8 mouse cellular contexts compared by ENCODE assay signal in the genomic region with DNA sequence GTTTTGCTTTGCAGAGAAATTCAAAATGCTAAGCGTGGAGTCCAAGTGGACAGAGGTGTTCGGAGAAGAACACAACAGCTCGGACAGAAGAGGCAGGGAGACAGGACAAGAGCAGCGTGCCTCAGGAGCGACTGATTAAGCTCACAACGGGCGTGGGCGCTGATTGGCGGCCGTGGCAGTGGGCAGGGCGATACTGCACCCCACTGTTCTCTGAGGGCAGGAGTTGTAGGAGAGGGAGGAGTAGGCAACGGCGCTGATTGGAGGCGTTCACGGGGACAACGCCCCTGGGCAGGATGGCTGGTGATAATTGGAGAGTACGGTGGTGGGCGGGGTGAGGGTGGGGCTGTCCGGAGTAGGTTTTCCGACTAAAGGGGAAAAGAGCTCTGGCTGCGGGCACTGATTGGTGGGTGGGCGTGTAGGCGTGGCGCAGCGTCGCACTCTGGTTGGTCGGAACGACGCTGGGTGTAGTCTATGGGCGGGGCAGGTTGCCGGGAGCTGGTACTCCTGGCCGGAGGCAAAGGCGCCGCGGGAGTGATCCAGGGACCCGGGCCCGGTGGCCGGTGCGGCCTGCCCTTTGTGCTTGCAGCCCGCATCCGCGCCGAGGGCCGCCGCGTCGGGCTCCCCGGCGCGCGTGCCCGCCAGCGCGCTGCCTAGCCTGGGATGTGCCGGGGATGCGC. TPM values are rescaled to one million over a fixed set of nuclear protein-coding genes. Genes with fewer than 3 reads are reported as not detected.
DNase-seq lines count a peak whose midpoint lies in the region; ATAC-seq and TF ChIP-seq lines count a peak whose summit lies in the region.

A gene (plus strand): TSS at position 489 of the 677 bp plus-strand sequence.

- no peaks in the 10 kb centered on the region; the same call in 1 of the 2 replicates for H3K36me3 ChIP-seq in E14TG2a.4 (ENCODE audit: insufficient read depth, low read length)
- no peaks in the 10 kb centered on the region for H3K36me3 ChIP-seq in forebrain, embryonic 13.5 days (ENCODE audit: poor library complexity, severe bottlenecking)
- H3K36me3 ChIP-seq in liver, postnatal 0 days (replicated peaks; ENCODE audit: insufficient read depth, low read length): no peaks in the 10 kb centered on the region
- H3K36me3 ChIP-seq in neural tube, embryonic 14.5 days (ENCODE audit: control insufficient read depth, insufficient read depth, low read length): no peaks in the 10 kb centered on the region

- peak within 1 kb of the TSS; percentile 87 for H3K27ac ChIP-seq in forebrain, embryonic 13.5 days
- peak within 1 kb of the TSS; percentile 76 for H3K27ac ChIP-seq in liver, postnatal 0 days (ENCODE audit: low read depth)
- peak within 1 kb of the TSS; percentile 88 for H3K27ac ChIP-seq in neural tube, embryonic 14.5 days (ENCODE audit: low read depth, low read length)

- H3K9ac ChIP-seq in forebrain, embryonic 13.5 days: peak within 1 kb of the TSS; percentile 87
- peak within 1 kb of the TSS; percentile 63 for H3K9ac ChIP-seq in liver, postnatal 0 days (replicated peaks)
- H3K9ac ChIP-seq in neural tube, embryonic 14.5 days (replicated peaks; ENCODE audit: low read depth, low read length): peak within 1 kb of the TSS; percentile 77

- peak; percentile 98 for DNase-seq in heart, postnatal 10 days
- peak; percentile 81 for DNase-seq in large intestine, adult 2 months (ENCODE audit: low read depth, low spot score)
- peak; percentile 97 for DNase-seq in liver, postnatal 0 days
- peak; percentile 96 for DNase-seq in testis, postnatal 10 days (ENCODE audit: low spot score)

- no peaks in the 10 kb centered on the region for H3K9me3 ChIP-seq in E14TG2a.4 (ENCODE audit: low read length)
- no peaks in the 10 kb centered on the region for H3K9me3 ChIP-seq in forebrain, embryonic 13.5 days (replicated peaks)
- H3K9me3 ChIP-seq in liver, postnatal 0 days (ENCODE audit: low read length): no peaks in the 10 kb centered on the region
- no peaks in the 10 kb centered on the region for H3K9me3 ChIP-seq in neural tube, embryonic 14.5 days (ENCODE audit: control insufficient read depth, low read length)

- no peak for TF ChIP-seq CTCF in E14TG2a.4 (conservative IDR thresholded peaks at IDR 0.05; ENCODE audit: low read length)
- TF ChIP-seq CTCF in liver, postnatal 0 days (IDR thresholded peaks at IDR 0.05; ENCODE audit: low read depth): no peak

- H3K4me1 ChIP-seq in E14TG2a.4 (replicated peaks; ENCODE audit: low read depth, low read length): peaks cover 43% of the 10 kb centered on the region
- H3K4me1 ChIP-seq in forebrain, embryonic 13.5 days: peaks cover 23% of the 10 kb centered on the region
- H3K4me1 ChIP-seq in liver, postnatal 0 days (ENCODE audit: insufficient read depth): peaks cover 26% of the 10 kb centered on the region
- peaks cover 13% of the 10 kb centered on the region for H3K4me1 ChIP-seq in neural tube, embryonic 14.5 days (ENCODE audit: control insufficient read depth, insufficient read depth, low read length)

- ATAC-seq in cerebellum, adult (ENCODE audit: insufficient number of reproducible peaks, low FRiP score, low TSS enrichment): peak; percentile 97
- peak; percentile 100 for ATAC-seq in forebrain, embryonic 13.5 days
- peak; percentile 100 for ATAC-seq in liver, postnatal 0 days
- ATAC-seq in neural tube, embryonic 14.5 days (ENCODE audit: low read depth): peak; percentile 99

- TF ChIP-seq EP300 in liver, postnatal 0 days (IDR thresholded peaks at IDR 0.05; ENCODE audit: low read depth): no peak

- H3K4me2 ChIP-seq in forebrain, embryonic 13.5 days: peak within 1 kb of the TSS; percentile 91
- peak within 1 kb of the TSS; percentile 88 for H3K4me2 ChIP-seq in liver, postnatal 0 days (ENCODE audit: low read depth, low read length)
- H3K4me2 ChIP-seq in neural tube, embryonic 14.5 days (ENCODE audit: low read depth, low read length): peak within 1 kb of the TSS; percentile 65

- under 1% methylated on average over 56 of the region's 56 CpGs for WGBS in forebrain, embryonic 13.5 days
- under 1% methylated on average over 56 of the region's 56 CpGs for WGBS in large intestine, adult 2 months
- under 1% methylated on average over 52 of the region's 56 CpGs for WGBS in liver, postnatal 0 days (ENCODE audit: insufficient replicate concordance)
- under 1% methylated on average over 53 of the region's 56 CpGs for WGBS in neural tube, embryonic 14.5 days

- peaks cover 11% of the 10 kb centered on the region for H3K27me3 ChIP-seq in E14TG2a.4 (ENCODE audit: insufficient read depth, low read length)
- no peaks in the 10 kb centered on the region for H3K27me3 ChIP-seq in forebrain, embryonic 13.5 days
- peaks cover 3% of the 10 kb centered on the region for H3K27me3 ChIP-seq in liver, postnatal 0 days (ENCODE audit: insufficient read depth, low read length)
- H3K27me3 ChIP-seq in neural tube, embryonic 14.5 days (ENCODE audit: control insufficient read depth, insufficient read depth, low read length): no peaks in the 10 kb centered on the region

- intact Hi-C loops in heart, postnatal 10 days (cut with DNase I): loop anchor here (5.0 kb wide), 1 partner anchor 98 kb away; no protein-coding TSS in a partner anchor

- peak within 1 kb of the TSS; percentile 90 for H3K4me3 ChIP-seq in E14TG2a.4 (replicated peaks; ENCODE audit: low read length)
- H3K4me3 ChIP-seq in forebrain, embryonic 13.5 days: peak within 1 kb of the TSS; percentile 81
- H3K4me3 ChIP-seq in liver, postnatal 0 days (ENCODE audit: low read depth, low read length): peak within 1 kb of the TSS; percentile 66
- peak within 1 kb of the TSS; percentile 76 for H3K4me3 ChIP-seq in neural tube, embryonic 14.5 days (ENCODE audit: low read depth, low read length)

RNA-seq across cellular contexts. Expression of the gene that starts here (rescaled TPM):
- 17.7 and 20.9 TPM in 2 replicates for polyA plus RNA-seq in forebrain, embryonic 13.5 days (2015; fragmentation: Nextera tagmentation; extraction: Ambion mirVana)
- 10 to 100 TPM; 16.7 to 20.9 TPM for total RNA-seq in heart, postnatal 10 days (2021)
- polyA plus RNA-seq in large intestine, adult 2 months (2012; rRNA removed): 2.3 and 2.9 TPM in 2 replicates
- 1.2 and 1.5 TPM in 2 replicates for polyA plus RNA-seq in liver, postnatal 0 days (2015; fragmentation: Nextera tagmentation; extraction: Ambion mirVana)
- polyA plus RNA-seq in neural tube, embryonic 14.5 days (2014; fragmentation: Nextera tagmentation; extraction: Ambion mirVana): 20.7 and 27.8 TPM in 2 replicates

Comparison
In these comparisons a context has a peak if more than half of its experiments do, and no peak if none do; other contexts are left out.
1. Peak in every context shown above with its lines: DNase-seq, ATAC-seq, H3K4me3 ChIP-seq and H3K27ac ChIP-seq.